Mouse (Mus musculus) kidney, embryonic 14.5 days (tissue): ENCODE data around the gene Cfap74. TPM values are rescaled to one million over a fixed set of nuclear protein-coding genes. Genes with fewer than 3 reads are reported as not detected.

Source experiments
- ATAC-seq: fragments of 200-750 bp; cut with Nextera tagmentation; 2 replicates; pipeline ENCODE4 v1.8.0; 2017; ENCODE audit warnings: moderate number of reproducible peaks, mild to moderate bottlenecking, moderate TSS enrichment, moderate library complexity; ENCODE audit not compliant: low FRiP score, low TSS enrichment
- H3K27ac ChIP-seq: fragments of 300-500 bp; sonication (generic); 2 replicates; pipeline ENCODE4 v1.5.1; 2014; ENCODE audit warnings: low read depth, mild to moderate bottlenecking, low read length, moderate library complexity, mixed read lengths
- H3K27me3 ChIP-seq: fragments of 300-500 bp; sonication (generic); 2 replicates; pipeline ENCODE4 v1.6.1; 2014; ENCODE audit warnings: mild to moderate bottlenecking, low read length; ENCODE audit not compliant: control insufficient read depth, insufficient read depth
- H3K36me3 ChIP-seq: fragments of 300-500 bp; sonication (generic); 2 replicates; pipeline ENCODE4 v1.6.1; 2014; ENCODE audit warnings: low read length, mixed read lengths; ENCODE audit not compliant: control insufficient read depth, insufficient read depth
- H3K4me1 ChIP-seq: fragments of 300-500 bp; sonication (generic); 2 replicates; pipeline ENCODE4 v1.6.1; 2014; ENCODE audit warnings: low read length, mixed read lengths; ENCODE audit not compliant: control insufficient read depth, insufficient read depth
- H3K4me2 ChIP-seq: fragments of 300-500 bp; sonication (generic); replicated peaks from 2 replicates; pipeline ENCODE4 v1.6.1; 2014; ENCODE audit warnings: low read depth, mild to moderate bottlenecking, low read length
- H3K4me3 ChIP-seq: fragments of 300-500 bp; sonication (generic); 2 replicates; pipeline ENCODE4 v1.5.1; 2014; ENCODE audit warnings: mild to moderate bottlenecking, low read length
- H3K9ac ChIP-seq: fragments of 300-500 bp; sonication (generic); 2 replicates; pipeline ENCODE4 v1.6.1; 2014; ENCODE audit warnings: low read depth, mild to moderate bottlenecking, low read length, moderate library complexity
- H3K9me3 ChIP-seq: fragments of 300-500 bp; sonication (generic); 2 replicates; pipeline ENCODE4 v1.6.1; 2016; ENCODE audit warnings: low read length; ENCODE audit not compliant: control insufficient read depth
- WGBS: fragments of 180-500 bp; shearing (Covaris S2); extraction: QIAGEN DNeasy Blood & Tissue Kit; methylation state at CpG from one replicate; pipeline ENCODE4 v1.1.7; 2014; 5-methylcytosine and 5-hydroxymethylcytosine counted together
- polyA plus RNA-seq: library from polyadenylated mRNA; unstranded; fragments of >200 nt; fragmentation: Nextera tagmentation; extraction: Ambion mirVana; gene quantifications from 2 replicates; pipeline ENCODE4 v1.2.1, GENCODE M21; 2014

Cfap74 gene
- 2.2 and 2.3 TPM in 2 replicates for polyA plus RNA-seq

- no peaks in the 10 kb centered on the region for H3K27me3 ChIP-seq
- no peak within 1 kb of the TSS for H3K27ac ChIP-seq
- peak; percentile 96 for ATAC-seq
- peak within 1 kb of the TSS; percentile 58 for H3K9ac ChIP-seq
- H3K4me2 ChIP-seq = peak within 1 kb of the TSS; percentile 86
- no peaks in the 10 kb centered on the region; the same call in 1 of the 2 replicates for H3K4me1 ChIP-seq
- H3K36me3 ChIP-seq = no peaks in the 10 kb centered on the region
- whole genome bisulfite sequencing = under 1% methylated on average over 35 of the region's 35 CpGs
- H3K9me3 ChIP-seq = no peaks in the 10 kb centered on the region
- peak within 1 kb of the TSS; percentile 45 for H3K4me3 ChIP-seq
Measured at GRCm38 (mm10) chr4:155409058-155409776, at the start of gene Cfap74. Gene Cfap74, plus strand, starts transcription at chr4:155409190.

- WGBS = 44% methylated on average over 12 of the region's 12 CpGs
- peak overlapping the region; percentile 51; the same call in 1 of the 2 replicates for H3K4me3 ChIP-seq
- ATAC-seq = no peak
Measured at GRCm38 (mm10) chr4:155359560-155360464, 49.2 kb upstream of the Cfap74 start.

GRCm38 (mm10) chr4:155360856-155361255, 48.1 kb upstream of the Cfap74 start:
- ATAC-seq = 0 out of 2 replicates have a peak, but pooled peaks have one; percentile 3
- under 1% methylated on average over 42 of the region's 42 CpGs for WGBS
- Histone ChIP-seq H3K27me3 (peaks cover 40% of the 10 kb centered on the region), H3K4me2 (peak overlapping the region; percentile 62), H3K27ac (no peak overlapping the region), H3K9me3 (no peaks in the 10 kb centered on the region), H3K9ac (peak overlapping the region; percentile 36), H3K36me3 (no peaks in the 10 kb centered on the region), H3K4me1 (no peaks in the 10 kb centered on the region), H3K4me3 (peak overlapping the region; percentile 51)

More at GRCm38 (mm10) chr4:155359560-155360464, 49.2 kb upstream of the Cfap74 start:
- Histone ChIP-seq H3K27me3 (peaks cover 40% of the 10 kb centered on the region), H3K27ac (no peak overlapping the region), H3K36me3 (no peaks in the 10 kb centered on the region), H3K4me2 (peak overlapping the region; percentile 62; the same call in 1 of the 2 replicates), H3K9me3 (no peaks in the 10 kb centered on the region), H3K9ac (0 out of 2 replicates have a peak overlapping the region, but pooled peaks have one; percentile 4), H3K4me1 (no peaks in the 10 kb centered on the region)

GRCm38 (mm10) chr4:155361303-155361791, 47.6 kb upstream of the Cfap74 start, which contains the start of gene Prkcz:
Gene Prkcz, minus strand, starts transcription at chr4:155361361.
- Histone ChIP-seq H3K4me2 (peak within 1 kb of the TSS; percentile 62), H3K4me1 (no peaks in the 10 kb centered on the region), H3K27ac (no peak within 1 kb of the TSS), H3K27me3 (peaks cover 42% of the 10 kb centered on the region), H3K4me3 (peak within 1 kb of the TSS; percentile 51), H3K9me3 (no peaks in the 10 kb centered on the region), H3K9ac (peak within 1 kb of the TSS; percentile 36), H3K36me3 (no peaks in the 10 kb centered on the region)
- peak; percentile 96 for ATAC-seq
- 0% methylated on average over 51 of the region's 51 CpGs for WGBS

GRCm38 (mm10) chr4:155362443-155362842, 46.5 kb upstream of the Cfap74 start:
- peaks cover 43% of the 10 kb centered on the region for H3K27me3 ChIP-seq
- H3K4me1 ChIP-seq = no peaks in the 10 kb centered on the region
- H3K4me2 ChIP-seq = no peak overlapping the region
- no peak overlapping the region for H3K9ac ChIP-seq
- H3K36me3 ChIP-seq = no peaks in the 10 kb centered on the region
- 38% methylated on average over 5 of the region's 5 CpGs for WGBS
- H3K27ac ChIP-seq = no peak overlapping the region
- no peak overlapping the region for H3K4me3 ChIP-seq
- no peak for ATAC-seq
- no peaks in the 10 kb centered on the region for H3K9me3 ChIP-seq

- 41% methylated on average over 6 of the region's 6 CpGs for WGBS
- Histone ChIP-seq H3K27me3 (peaks cover 17% of the 10 kb centered on the region), H3K4me1 (no peaks in the 10 kb centered on the region), H3K4me2 (no peak overlapping the region), H3K9me3 (no peaks in the 10 kb centered on the region), H3K4me3 (no peak overlapping the region), H3K36me3 (no peaks in the 10 kb centered on the region), H3K27ac (no peak overlapping the region), H3K9ac (no peak overlapping the region)
- ATAC-seq = no peak
Measured at GRCm38 (mm10) chr4:155366784-155367183, 42.2 kb upstream of the Cfap74 start.

- H3K27ac ChIP-seq = no peak overlapping the region
- H3K4me2 ChIP-seq = no peak overlapping the region
- H3K9ac ChIP-seq = no peak overlapping the region
- no peak overlapping the region for H3K4me3 ChIP-seq
- 78% methylated on average over 9 of the region's 9 CpGs for WGBS
- H3K27me3 ChIP-seq = peaks cover 8% of the 10 kb centered on the region
- no peak for ATAC-seq
- H3K9me3 ChIP-seq = no peaks in the 10 kb centered on the region
- no peaks in the 10 kb centered on the region for H3K36me3 ChIP-seq
- H3K4me1 ChIP-seq = no peaks in the 10 kb centered on the region
Measured at GRCm38 (mm10) chr4:155367739-155368138, 41.3 kb upstream of the Cfap74 start.

- no peaks in the 10 kb centered on the region for H3K4me1 ChIP-seq
- H3K9ac ChIP-seq = no peak overlapping the region
- peaks cover 4% of the 10 kb centered on the region; the same call in 1 of the 2 replicates for H3K27me3 ChIP-seq
- 27% methylated on average over 12 of the region's 12 CpGs for WGBS
- H3K27ac ChIP-seq = no peak overlapping the region
- H3K36me3 ChIP-seq = no peaks in the 10 kb centered on the region
- no peaks in the 10 kb centered on the region for H3K9me3 ChIP-seq
- H3K4me3 ChIP-seq = no peak overlapping the region
- ATAC-seq = no peak
- H3K4me2 ChIP-seq = no peak overlapping the region
Measured at GRCm38 (mm10) chr4:155368684-155369083, 40.3 kb upstream of the Cfap74 start.
